In genomic region chrX:104200736-104201591, GRCm38 (mm10) we compare ENCODE assay signal across 8 mouse cellular contexts. TPM values are rescaled to one million over a fixed set of nuclear protein-coding genes. Genes with fewer than 3 reads are reported as not detected.
DNase-seq lines count a peak whose midpoint lies in the region; ATAC-seq and TF ChIP-seq lines count a peak whose summit lies in the region.

Gene Nexmif, minus strand, starts transcription at chrX:104201185.

- no peaks in the 10 kb centered on the region for H3K36me3 ChIP-seq in spleen, adult 2 months (ENCODE audit: control insufficient read depth, insufficient read depth, low read length)
- H3K36me3 ChIP-seq in embryonic facial prominence, embryonic 10.5 days (replicated peaks) = no peaks in the 10 kb centered on the region
- no peaks in the 10 kb centered on the region for H3K36me3 ChIP-seq in heart, embryonic 13.5 days
- no peaks in the 10 kb centered on the region for H3K36me3 ChIP-seq in kidney, postnatal 0 days (ENCODE audit: insufficient read depth, low read length)
- H3K36me3 ChIP-seq in midbrain, postnatal 0 days (ENCODE audit: insufficient read depth, low read length) = no peaks in the 10 kb centered on the region

- no peak for DNase-seq in spleen, adult 2 months (ENCODE audit: low read depth in 1 of 2, low spot score in 2 of 2)
- no peak for DNase-seq in spleen, adult 12 weeks (ENCODE audit: low spot score)
- DNase-seq in embryonic facial prominence, embryonic 10.5 days (ENCODE audit: low spot score) = peak; percentile 60
- DNase-seq in kidney, postnatal 0 days (ENCODE audit: low spot score) = peak; percentile 16
- peak; percentile 12 for DNase-seq in liver
- DNase-seq in midbrain, postnatal 0 days (ENCODE audit: low spot score) = peak; percentile 69
- DNase-seq in thymus, postnatal 0 days (ENCODE audit: low spot score) = peak; percentile 16

- H3K4me2 ChIP-seq in heart, embryonic 13.5 days = peak within 1 kb of the TSS; percentile 77
- H3K4me2 ChIP-seq in kidney, postnatal 0 days (ENCODE audit: low read length) = peak within 1 kb of the TSS; percentile 75
- H3K4me2 ChIP-seq in midbrain, postnatal 0 days (ENCODE audit: low read depth, low read length, poor library complexity, severe bottlenecking) = peak within 1 kb of the TSS; percentile 48

- ATAC-seq in heart, embryonic 13.5 days (ENCODE audit: extremely low read depth, insufficient number of reproducible peaks, low FRiP score, low TSS enrichment) = peak; percentile 37; the same call in 1 of the 2 replicates
- ATAC-seq in kidney, postnatal 0 days (replicated peaks; ENCODE audit: low FRiP score, low read depth) = peak; percentile 80
- ATAC-seq in midbrain, postnatal 0 days (ENCODE audit: low FRiP score) = peak; percentile 82

- no peak for TF ChIP-seq POLR2A in spleen, adult 2 months (IDR thresholded peaks at IDR 0.05; ENCODE audit: low read depth, low read length)

- TF ChIP-seq CTCF in spleen, adult 2 months (IDR thresholded peaks at IDR 0.05; ENCODE audit: extremely low read depth, insufficient read depth, insufficient read length, insufficient replicate concordance) = no peak
- TF ChIP-seq CTCF in kidney, postnatal 0 days (IDR thresholded peaks at IDR 0.05; ENCODE audit: low read depth) = no peak
- no peak for TF ChIP-seq CTCF in midbrain, postnatal 0 days (IDR thresholded peaks at IDR 0.05)

- no peak within 1 kb of the TSS for H3K27ac ChIP-seq in spleen, adult 2 months (ENCODE audit: insufficient read depth, low read length)
- peak within 1 kb of the TSS; percentile 75 for H3K27ac ChIP-seq in embryonic facial prominence, embryonic 10.5 days (replicated peaks)
- H3K27ac ChIP-seq in heart, embryonic 13.5 days (replicated peaks) = peak within 1 kb of the TSS; percentile 56
- peak within 1 kb of the TSS; percentile 42 for H3K27ac ChIP-seq in kidney, postnatal 0 days
- peak within 1 kb of the TSS; percentile 94 for H3K27ac ChIP-seq in midbrain, postnatal 0 days (ENCODE audit: low read depth, low read length)

- H3K9ac ChIP-seq in heart, embryonic 13.5 days = peak within 1 kb of the TSS; percentile 81
- peak within 1 kb of the TSS; percentile 62 for H3K9ac ChIP-seq in kidney, postnatal 0 days (ENCODE audit: low read depth, low read length)
- H3K9ac ChIP-seq in midbrain, postnatal 0 days (replicated peaks; ENCODE audit: low read length, poor library complexity, severe bottlenecking) = peak within 1 kb of the TSS; percentile 81

- peaks cover 12% of the 10 kb centered on the region; the same call in 1 of the 2 replicates for H3K9me3 ChIP-seq in embryonic facial prominence, embryonic 10.5 days
- no peaks in the 10 kb centered on the region; the same call in 1 of the 2 replicates for H3K9me3 ChIP-seq in heart, embryonic 13.5 days
- no peaks in the 10 kb centered on the region for H3K9me3 ChIP-seq in kidney, postnatal 0 days (replicated peaks; ENCODE audit: low read length)
- no peaks in the 10 kb centered on the region for H3K9me3 ChIP-seq in midbrain, postnatal 0 days (ENCODE audit: low read length)

- 48% methylated on average over 68 of the region's 70 CpGs for WGBS in spleen, adult 2 months
- WGBS in embryonic facial prominence, embryonic 10.5 days = 24% methylated on average over 70 of the region's 70 CpGs
- WGBS in heart, embryonic 13.5 days = 14% methylated on average over 38 of the region's 70 CpGs
- 27% methylated on average over 51 of the region's 70 CpGs for WGBS in kidney, postnatal 0 days
- WGBS in midbrain, postnatal 0 days = 31% methylated on average over 31 of the region's 70 CpGs

- H3K4me3 ChIP-seq in spleen, adult 2 months (ENCODE audit: extremely low read depth, insufficient read depth, insufficient read length) = peak within 1 kb of the TSS; percentile 38; the same call in 1 of the 2 replicates
- peak within 1 kb of the TSS; percentile 62 for H3K4me3 ChIP-seq in embryonic facial prominence, embryonic 10.5 days
- H3K4me3 ChIP-seq in heart, embryonic 13.5 days = peak within 1 kb of the TSS; percentile 61
- H3K4me3 ChIP-seq in kidney, postnatal 0 days (replicated peaks; ENCODE audit: low read depth, low read length) = peak within 1 kb of the TSS; percentile 47
- H3K4me3 ChIP-seq in midbrain, postnatal 0 days (ENCODE audit: low read depth, low read length) = peak within 1 kb of the TSS; percentile 58

- peaks cover 7% of the 10 kb centered on the region for H3K27me3 ChIP-seq in spleen, adult 2 months (ENCODE audit: control insufficient read depth, insufficient read depth, low read length)
- peaks cover 89% of the 10 kb centered on the region for H3K27me3 ChIP-seq in embryonic facial prominence, embryonic 10.5 days (replicated peaks; ENCODE audit: low read depth, poor library complexity, severe bottlenecking)
- peaks cover 71% of the 10 kb centered on the region for H3K27me3 ChIP-seq in heart, embryonic 13.5 days (replicated peaks)
- H3K27me3 ChIP-seq in kidney, postnatal 0 days (ENCODE audit: insufficient read depth, low read length) = peaks cover 12% of the 10 kb centered on the region
- no peaks in the 10 kb centered on the region for H3K27me3 ChIP-seq in midbrain, postnatal 0 days (ENCODE audit: insufficient read depth, low read length)

- H3K4me1 ChIP-seq in spleen, adult 2 months (ENCODE audit: control insufficient read depth, insufficient read depth, insufficient read length) = no peaks in the 10 kb centered on the region; the same call in 1 of the 2 replicates
- H3K4me1 ChIP-seq in embryonic facial prominence, embryonic 10.5 days = peaks cover 6% of the 10 kb centered on the region; the same call in 1 of the 2 replicates
- no peaks in the 10 kb centered on the region for H3K4me1 ChIP-seq in heart, embryonic 13.5 days
- H3K4me1 ChIP-seq in kidney, postnatal 0 days (replicated peaks; ENCODE audit: insufficient read depth, low read length) = no peaks in the 10 kb centered on the region
- H3K4me1 ChIP-seq in midbrain, postnatal 0 days (ENCODE audit: insufficient read depth, low read length) = no peaks in the 10 kb centered on the region

RNA-seq across cellular contexts. Expression of gene Nexmif, which starts in this region (rescaled TPM):
- 0.01 and 0.02 TPM in 2 replicates for polyA plus RNA-seq in spleen, adult 2 months (2012; rRNA removed)
- polyA plus RNA-seq in embryonic facial prominence, embryonic 10.5 days (2016; fragmentation: Nextera tagmentation; extraction: Ambion mirVana) = 0.50 and 0.52 TPM in 2 replicates
- 1.3 and 1.4 TPM in 2 replicates for polyA plus RNA-seq in heart, embryonic 13.5 days (2015; fragmentation: Nextera tagmentation; extraction: Ambion mirVana)
- 1.1 and 1.3 TPM in 2 replicates for polyA plus RNA-seq in kidney, postnatal 0 days (2015; fragmentation: Nextera tagmentation; extraction: Ambion mirVana)
- total RNA-seq in midbrain, postnatal 0 days (2014; rRNA removed) = 64.1 and 79.5 TPM in 2 replicates
- polyA plus RNA-seq in midbrain, postnatal 0 days (2015; fragmentation: Nextera tagmentation; extraction: Ambion mirVana) = 19.6 and 26.7 TPM in 2 replicates
- polyA plus RNA-seq in thymus, postnatal 0 days (2015; fragmentation: Nextera tagmentation; extraction: Ambion mirVana) = 0.09 and 0.10 TPM in 2 replicates

Comparison
In these comparisons a context has a peak if more than half of its experiments do, and no peak if none do; other contexts are left out.
1. Peak in DNase-seq, H3K4me3 ChIP-seq and H3K27ac ChIP-seq in embryonic facial prominence, embryonic 10.5 days; RNA of the gene not detected or under 1 TPM.
2. Peak in DNase-seq in thymus, postnatal 0 days; RNA of the gene not detected or under 1 TPM.
3. DNase-seq: peak in kidney, postnatal 0 days (single experiment), liver (single experiment) and midbrain, postnatal 0 days (single experiment); none in spleen, adult 2 months (0 of 2) and spleen, adult 12 weeks (single experiment).
4. Peak in every context shown above with its lines, with median percentiles within 50 percentile points of each other: H3K4me3 ChIP-seq, ATAC-seq, H3K4me2 ChIP-seq and H3K9ac ChIP-seq.